ENCODE assay signal across 26 mouse cellular contexts in genomic region chr1:45041815-45042214, GRCm38 (mm10).
DNase-seq lines count a peak whose midpoint lies in the region; ATAC-seq and TF ChIP-seq lines count a peak whose summit lies in the region.
"Had no signal": no experiment of that assay in that cellular context is flagged by ENCODE, and none has a peak within 500 bp of the region (broad histone marks: within the 10 kb centered on the region; RNA-seq: fewer than 3 reads in every experiment).

No protein-coding gene starts in this region.

- ATAC-seq in stomach, embryonic 16.5 days (ENCODE audit: insufficient read depth, low FRiP score): no peak
- ATAC-seq in stomach, postnatal 0 days (ENCODE audit: low FRiP score, low TSS enrichment): no peak
- ATAC-seq: forebrain, embryonic 16.5 days; hindbrain, embryonic 16.5 days; midbrain, embryonic 15.5 days had no signal

- TF ChIP-seq CTCF in stomach, postnatal 0 days (IDR thresholded peaks at IDR 0.05; ENCODE audit: low read depth): no peak

- no peaks in the 10 kb centered on the region for H3K4me1 ChIP-seq in heart, embryonic 10.5 days
- H3K4me1 ChIP-seq in stomach, embryonic 16.5 days (ENCODE audit: control insufficient read depth, insufficient read depth, low read length): no peaks in the 10 kb centered on the region
- no peaks in the 10 kb centered on the region for H3K4me1 ChIP-seq in stomach, postnatal 0 days (replicated peaks; ENCODE audit: control insufficient read depth, insufficient read depth)
- 0 out of 2 replicates have a peak, but pooled peaks cover 5% of the 10 kb centered on the region for H3K4me1 ChIP-seq in limb, embryonic 10.5 days
- H3K4me1 ChIP-seq: embryonic facial prominence, embryonic 12.5 days; forebrain, embryonic 10.5 days; heart, embryonic 15.5 days; kidney, embryonic 15.5 days; limb, embryonic 13.5 days; liver, embryonic 13.5 days; midbrain, embryonic 15.5 days; neural tube, embryonic 12.5 days had no signal

- H3K9me3 ChIP-seq in heart, embryonic 10.5 days: no peaks in the 10 kb centered on the region
- no peaks in the 10 kb centered on the region for H3K9me3 ChIP-seq in stomach, embryonic 16.5 days (replicated peaks; ENCODE audit: control insufficient read depth, low read length)
- H3K9me3 ChIP-seq in stomach, postnatal 0 days (ENCODE audit: control insufficient read depth, low read length): no peaks in the 10 kb centered on the region
- no peaks in the 10 kb centered on the region for H3K9me3 ChIP-seq in limb, embryonic 10.5 days (replicated peaks)
- H3K9me3 ChIP-seq: embryonic facial prominence, embryonic 12.5 days; forebrain, embryonic 10.5 days; heart, embryonic 15.5 days; kidney, embryonic 15.5 days; limb, embryonic 13.5 days; liver, embryonic 13.5 days; midbrain, embryonic 15.5 days; neural tube, embryonic 12.5 days had no signal

- no peaks in the 10 kb centered on the region for H3K36me3 ChIP-seq in heart, embryonic 10.5 days
- no peaks in the 10 kb centered on the region for H3K36me3 ChIP-seq in stomach, embryonic 16.5 days (ENCODE audit: control insufficient read depth, insufficient read depth, low read length)
- no peaks in the 10 kb centered on the region for H3K36me3 ChIP-seq in stomach, postnatal 0 days (ENCODE audit: control insufficient read depth, insufficient read depth, low read length)
- no peaks in the 10 kb centered on the region for H3K36me3 ChIP-seq in limb, embryonic 10.5 days
- H3K36me3 ChIP-seq: embryonic facial prominence, embryonic 12.5 days; forebrain, embryonic 10.5 days; heart, embryonic 15.5 days; kidney, embryonic 15.5 days; limb, embryonic 13.5 days; liver, embryonic 13.5 days; midbrain, embryonic 15.5 days; neural tube, embryonic 12.5 days had no signal

- no peak overlapping the region for H3K4me2 ChIP-seq in stomach, embryonic 16.5 days (ENCODE audit: low read depth, low read length)
- H3K4me2 ChIP-seq in stomach, postnatal 0 days (replicated peaks; ENCODE audit: low read depth): no peak overlapping the region
- H3K4me2 ChIP-seq: embryonic facial prominence, embryonic 12.5 days; heart, embryonic 15.5 days; kidney, embryonic 15.5 days; limb, embryonic 13.5 days; liver, embryonic 13.5 days; lung, embryonic 14.5 days; midbrain, embryonic 15.5 days; neural tube, embryonic 12.5 days had no signal

- TF ChIP-seq EP300 in stomach, postnatal 0 days (optimal IDR thresholded peaks at IDR 0.05): no peak

- DNase-seq in heart, adult 18-20 months: peak; percentile 35 to 39
- DNase-seq in heart, embryonic 10.5 days (ENCODE audit: low spot score): no peak
- no peak for DNase-seq in stomach, postnatal 0 days (ENCODE audit: low spot score)
- no peak for DNase-seq in limb, embryonic 10.5 days (ENCODE audit: low spot score)
- DNase-seq in embryo, embryonic 9.5 days (ENCODE audit: extremely low spot score): no peak
- no peak for DNase-seq in ovary, postnatal 10 days (ENCODE audit: low spot score)
- DNase-seq: B cell, adult 2 months; cerebellum, adult 9-10 months; cerebellum, postnatal 36 days; kidney, adult 18-20 months; kidney, postnatal 25 days; liver, embryonic 13.5 days; lung, embryonic 14.5 days; thymus, postnatal 25 days had no signal

- no peak overlapping the region for H3K4me3 ChIP-seq in heart, embryonic 10.5 days
- H3K4me3 ChIP-seq in stomach, embryonic 16.5 days (replicated peaks; ENCODE audit: low read length): no peak overlapping the region
- H3K4me3 ChIP-seq in stomach, postnatal 0 days (ENCODE audit: low read depth, low read length): no peak overlapping the region
- no peak overlapping the region for H3K4me3 ChIP-seq in limb, embryonic 10.5 days
- H3K4me3 ChIP-seq: embryonic facial prominence, embryonic 12.5 days; forebrain, embryonic 10.5 days; heart, embryonic 15.5 days; kidney, embryonic 15.5 days; limb, embryonic 13.5 days; liver, embryonic 13.5 days; midbrain, embryonic 15.5 days; neural tube, embryonic 12.5 days had no signal

- no peaks in the 10 kb centered on the region for H3K27me3 ChIP-seq in heart, embryonic 10.5 days (ENCODE audit: insufficient read depth, poor library complexity, severe bottlenecking)
- no peaks in the 10 kb centered on the region for H3K27me3 ChIP-seq in stomach, embryonic 16.5 days (ENCODE audit: control insufficient read depth, insufficient read depth, low read length)
- H3K27me3 ChIP-seq in stomach, postnatal 0 days (ENCODE audit: control insufficient read depth, insufficient read depth, low read length): no peaks in the 10 kb centered on the region
- H3K27me3 ChIP-seq in limb, embryonic 10.5 days (ENCODE audit: low read depth, poor library complexity, severe bottlenecking): no peaks in the 10 kb centered on the region
- H3K27me3 ChIP-seq: CH12.LX; embryonic facial prominence, embryonic 12.5 days; heart, embryonic 15.5 days; kidney, embryonic 15.5 days; limb, embryonic 13.5 days; liver, embryonic 13.5 days; midbrain, embryonic 15.5 days; neural tube, embryonic 12.5 days had no signal

- H3K9ac ChIP-seq in stomach, embryonic 16.5 days (ENCODE audit: low read length): no peak overlapping the region
- H3K9ac ChIP-seq in stomach, postnatal 0 days (ENCODE audit: low read length): no peak overlapping the region
- H3K9ac ChIP-seq: embryonic facial prominence, embryonic 12.5 days; heart, embryonic 15.5 days; kidney, embryonic 15.5 days; limb, embryonic 13.5 days; liver, embryonic 13.5 days; lung, embryonic 14.5 days; midbrain, embryonic 15.5 days; neural tube, embryonic 12.5 days had no signal

- H3K27ac ChIP-seq in heart, embryonic 10.5 days: no peak overlapping the region
- peak overlapping the region; percentile 6; the same call in 1 of the 2 replicates for H3K27ac ChIP-seq in stomach, embryonic 16.5 days (ENCODE audit: low read length)
- H3K27ac ChIP-seq in stomach, postnatal 0 days (replicated peaks): no peak overlapping the region
- peak overlapping the region; percentile 42; the same call in 1 of the 2 replicates for H3K27ac ChIP-seq in limb, embryonic 10.5 days
- H3K27ac ChIP-seq: embryonic facial prominence, embryonic 12.5 days; forebrain, embryonic 10.5 days; heart, embryonic 15.5 days; kidney, embryonic 15.5 days; liver, embryonic 13.5 days; macrophage; midbrain, embryonic 15.5 days; neural tube, embryonic 12.5 days had no signal

Comparison
In these comparisons a context has a peak if more than half of its experiments do, and no peak if none do; other contexts are left out.
1. DNase-seq: peak in heart, adult 18-20 months (2 of 2); none in heart, embryonic 10.5 days (single experiment), stomach, postnatal 0 days (single experiment), limb, embryonic 10.5 days (single experiment), embryo, embryonic 9.5 days (single experiment) and ovary, postnatal 10 days (single experiment).
2. H3K27ac ChIP-seq: peak in stomach, embryonic 16.5 days (single experiment) and limb, embryonic 10.5 days (single experiment); none in heart, embryonic 10.5 days (single experiment) and stomach, postnatal 0 days (single experiment).